Mouse (Mus musculus) CH12.LX (cell line): ENCODE data around the gene Dnajc30. TPM values are rescaled to one million over a fixed set of nuclear protein-coding genes. Genes with fewer than 3 reads are reported as not detected.

Experiments used
- DNase-seq: peaks from one replicate; pipeline ENCODE4 v3.0.0-alpha.2; 2013; ENCODE audit errors: extremely low read depth
- H3K27ac ChIP-seq: 2 replicates; pipeline ENCODE4 v1.5.1; 2012; ENCODE audit warnings: low read depth, mild to moderate bottlenecking, control low read depth, moderate library complexity; ENCODE audit not compliant: insufficient read depth
- H3K27me3 ChIP-seq: replicated peaks from 2 replicates; pipeline ENCODE3; 2012; ENCODE audit warnings: inconsistent platforms
- H3K36me3 ChIP-seq, 2 experiments: replicated peaks in 1 of 2; 2 replicates each; pipeline versions ENCODE3 to v1.6.1; 2012; ENCODE audit warnings: inconsistent platforms in 1 of 2, low read length in 1 of 2, mild to moderate bottlenecking in 1 of 2, mixed read lengths in 1 of 2, moderate library complexity in 1 of 2; ENCODE audit not compliant: control insufficient read depth in 1 of 2, insufficient read depth in 1 of 2
- H3K4me1 ChIP-seq, 2 experiments: 2 replicates each; pipeline ENCODE4 v1.6.1; 2012; ENCODE audit warnings: inconsistent platforms in 1 of 2, moderate library complexity in 1 of 2; ENCODE audit not compliant: insufficient read depth in 2 of 2, control insufficient read depth in 1 of 2
- H3K4me2 ChIP-seq: 2 replicates; pipeline ENCODE4 v1.6.1; 2012; ENCODE audit warnings: low read depth, mild to moderate bottlenecking, control low read depth; ENCODE audit not compliant: poor library complexity, insufficient read depth, severe bottlenecking
- H3K4me3 ChIP-seq, 3 experiments: fragments of 150-350 bp in 1 of 3; sonication (generic) in 1 of 3; replicated peaks in 1 of 3; 2 replicates each; pipeline versions ENCODE3 to v1.5.1; 2011 to 2012; ENCODE audit warnings: low read depth in 2 of 3, low read length in 2 of 3, mild to moderate bottlenecking in 2 of 3, moderate library complexity in 2 of 3, control low read depth in 1 of 3, improper control_type of control experiment in 1 of 3, inconsistent platforms in 1 of 3, mixed read lengths in 1 of 3; ENCODE audit not compliant: poor library complexity in 1 of 3
- H3K79me2 ChIP-seq: replicated peaks from 2 replicates; pipeline ENCODE4 v1.6.1; 2012; ENCODE audit warnings: mild to moderate bottlenecking, moderate library complexity; ENCODE audit not compliant: control insufficient read depth, poor library complexity, insufficient read depth, severe bottlenecking; ENCODE audit errors: extremely low read depth
- H3K9ac ChIP-seq: 2 replicates; pipeline ENCODE4 v1.6.1; 2012; ENCODE audit warnings: low read depth, mild to moderate bottlenecking, control low read depth, moderate library complexity; ENCODE audit not compliant: insufficient read depth
- H3K9me3 ChIP-seq: replicated peaks from 2 replicates; pipeline ENCODE3; 2012; ENCODE audit warnings: low read length, inconsistent platforms, mixed read lengths
- BHLHE40 ChIP-seq: IDR thresholded peaks from 2 replicates; pipeline ENCODE4 v1.6.1; 2011; ENCODE audit warnings: mild to moderate bottlenecking, low read depth, low read length, improper control_type of control experiment
- CHD2 ChIP-seq: IDR thresholded peaks from 2 replicates; pipeline ENCODE4 v1.6.1; 2011; ENCODE audit warnings: low read length, improper control_type of control experiment
- CTCF ChIP-seq, 2 experiments: IDR thresholded peaks in 1 of 2; conservative IDR thresholded peaks in 1 of 2; 2 replicates each; pipeline ENCODE4 v1.5.1; 2011 to 2012; ENCODE audit warnings: low read depth in 2 of 2, low read length in 2 of 2, improper control_type of control experiment in 1 of 2, inconsistent platforms in 1 of 2, mild to moderate bottlenecking in 1 of 2, moderate library complexity in 1 of 2
- E2F4 ChIP-seq: IDR thresholded peaks from 2 replicates; pipeline ENCODE4 v1.6.1; 2011; ENCODE audit warnings: low read depth, low read length, improper control_type of control experiment; ENCODE audit not compliant: insufficient replicate concordance
- ELF1 ChIP-seq: IDR thresholded peaks from 2 replicates; pipeline ENCODE4 v1.6.1; 2014; ENCODE audit warnings: low read depth, mild to moderate bottlenecking, inconsistent platforms, low read length, improper control_type of control experiment
- EP300 ChIP-seq: IDR thresholded peaks from 2 replicates; pipeline ENCODE4 v1.6.1; 2011; ENCODE audit warnings: low read length, improper control_type of control experiment
- ETS1 ChIP-seq: conservative IDR thresholded peaks from 2 replicates; pipeline ENCODE4 v1.6.1; 2012; ENCODE audit warnings: low read depth, mild to moderate bottlenecking, inconsistent platforms, low read length, improper control_type of control experiment, moderate library complexity
- GABPA ChIP-seq: IDR thresholded peaks from 2 replicates; pipeline ENCODE4 v1.6.1; 2012; ENCODE audit warnings: low read depth, low read length, improper control_type of control experiment, inconsistent platforms; ENCODE audit not compliant: insufficient replicate concordance
- IRF4 ChIP-seq: IDR thresholded peaks from 2 replicates; pipeline ENCODE4 v1.6.1; 2014; ENCODE audit warnings: low read depth, mild to moderate bottlenecking, inconsistent platforms, low read length, improper control_type of control experiment
- JUN ChIP-seq: IDR thresholded peaks from 2 replicates; pipeline ENCODE4 v1.6.1; 2011; ENCODE audit warnings: low read depth, mild to moderate bottlenecking, low read length, improper control_type of control experiment, moderate library complexity; ENCODE audit not compliant: insufficient read depth
- MAZ ChIP-seq: IDR thresholded peaks from 2 replicates; pipeline ENCODE4 v1.6.1; 2012; ENCODE audit warnings: low read depth, mild to moderate bottlenecking, inconsistent platforms, low read length, improper control_type of control experiment, moderate library complexity
- MEF2A ChIP-seq: IDR thresholded peaks from 2 replicates; pipeline ENCODE4 v1.6.1; 2014; ENCODE audit warnings: low read depth, mild to moderate bottlenecking, inconsistent platforms, low read length, improper control_type of control experiment, borderline replicate concordance
- MYC ChIP-seq: IDR thresholded peaks from 2 replicates; pipeline ENCODE4 v1.6.1; 2011; ENCODE audit warnings: low read depth, mild to moderate bottlenecking, improper control_type of control experiment, low read length
- NRF1 ChIP-seq: IDR thresholded peaks from 2 replicates; pipeline ENCODE4 v1.6.1; 2014; ENCODE audit warnings: low read depth, mild to moderate bottlenecking, inconsistent platforms, low read length, improper control_type of control experiment, moderate library complexity
- PAX5 ChIP-seq: IDR thresholded peaks from 2 replicates; pipeline ENCODE4 v1.6.1; 2012; ENCODE audit warnings: low read length, inconsistent platforms, mixed read lengths
- POLR2A ChIP-seq: IDR thresholded peaks from 2 replicates; pipeline ENCODE4 v1.6.1; 2011; ENCODE audit warnings: low read depth, mild to moderate bottlenecking, improper control_type of control experiment, low read length
- POLR2AphosphoS2 ChIP-seq: IDR thresholded peaks from 2 replicates; pipeline ENCODE4 v1.6.1; 2011; ENCODE audit warnings: low read depth, low read length, improper control_type of control experiment
- RAD21 ChIP-seq: IDR thresholded peaks from 2 replicates; pipeline ENCODE4 v1.6.1; 2011; ENCODE audit warnings: low read depth, mild to moderate bottlenecking, low read length, improper control_type of control experiment, moderate library complexity
- RCOR1 ChIP-seq: conservative IDR thresholded peaks from 2 replicates; pipeline ENCODE4 v1.6.1; 2012; ENCODE audit warnings: low read depth, mild to moderate bottlenecking, inconsistent platforms, low read length, improper control_type of control experiment
- SMC3 ChIP-seq: IDR thresholded peaks from 2 replicates; pipeline ENCODE4 v1.6.1; 2011; ENCODE audit warnings: low read depth, low read length, improper control_type of control experiment
- TCF12 ChIP-seq: IDR thresholded peaks from 2 replicates; pipeline ENCODE4 v1.6.1; 2014; ENCODE audit warnings: low read depth, mild to moderate bottlenecking, inconsistent platforms, low read length, improper control_type of control experiment
- UBTF ChIP-seq: IDR thresholded peaks from 2 replicates; pipeline ENCODE4 v1.6.1; 2012; ENCODE audit warnings: low read depth, mild to moderate bottlenecking, inconsistent platforms, low read length, improper control_type of control experiment, moderate library complexity
- USF1 ChIP-seq: IDR thresholded peaks from 2 replicates; pipeline ENCODE4 v1.6.1; 2014; ENCODE audit warnings: low read depth, mild to moderate bottlenecking, inconsistent platforms, low read length, improper control_type of control experiment
- USF2 ChIP-seq: conservative IDR thresholded peaks from 2 replicates; pipeline ENCODE4 v1.6.1; 2011; ENCODE audit warnings: low read depth, low read length, improper control_type of control experiment
- ZC3H11A ChIP-seq: IDR thresholded peaks from 2 replicates; pipeline ENCODE4 v1.6.1; 2012; ENCODE audit warnings: low read depth, mild to moderate bottlenecking, inconsistent platforms, low read length, improper control_type of control experiment
- ZKSCAN1 ChIP-seq: IDR thresholded peaks from 2 replicates; pipeline ENCODE4 v1.6.1; 2012; ENCODE audit warnings: low read depth, inconsistent platforms, low read length, improper control_type of control experiment, borderline replicate concordance
- ZMIZ1 ChIP-seq: IDR thresholded peaks from 2 replicates; pipeline ENCODE4 v1.6.1; 2012; ENCODE audit warnings: low read depth, mild to moderate bottlenecking, inconsistent platforms, low read length, improper control_type of control experiment
- ZNF384 ChIP-seq: IDR thresholded peaks from 2 replicates; pipeline ENCODE4 v1.6.1; 2012; ENCODE audit warnings: low read depth, low read length, improper control_type of control experiment, inconsistent platforms
- dilution Hi-C: fragments of 300-500 bp; cut with MboI; formaldehyde crosslinking; loops from 2 replicates; pipeline ENCODE4 v1.14.3; 2020; ENCODE audit warnings: low sequenced_read_pairs; ENCODE audit not compliant: extremely low pct_unique_long_range_greater_than_20kb, extremely low pct_ligation_motif_present
- in situ Hi-C: fragments of 300-500 bp; cut with MboI; formaldehyde crosslinking; loops from 3 replicates; pipeline ENCODE4 v1.14.3; 2019; ENCODE audit warnings: low sequenced_read_pairs, low pct_ligation_motif_present, low pct_unique_long_range_greater_than_20kb, mixed read lengths
- polyA plus RNA-seq: library from polyadenylated mRNA; unstranded; fragments of >175 nt; gene quantifications from 2 replicates; pipeline ENCODE4 v1.2.1, GENCODE M21; 2012; ENCODE audit warnings: low read depth; ENCODE audit not compliant: insufficient read length
- total RNA-seq, 2 experiments: library from RNA; depleted of rRNA; stranded (reverse); fragments of 300-350 nt in 1 of 2; fragments of >200 nt in 1 of 2; gene quantifications; 2 replicates each; pipeline ENCODE4 v1.2.3; 2012 to 2014

Dnajc30 gene
- total and polyA plus RNA-seq, 3 experiments = 4.9 to 9.6 (median 7.2) TPM

GRCm38 (mm10) chr5:135037946-135038345 lies 26.1 kb upstream of the Dnajc30 start:
- Histone ChIP-seq H3K4me1 (0 out of 4 replicates have a peak, but pooled peaks cover 0 to 2% of the 10 kb centered on the region in 2 experiments), H3K4me2 (no peak overlapping the region), H3K27ac (no peak overlapping the region), H3K27me3 (no peaks in the 10 kb centered on the region), H3K4me3 (no peak overlapping the region), H3K79me2 (no peaks in the 10 kb centered on the region)
- TF ChIP-seq NRF1 (no peak), CTCF (conservative IDR thresholded peaks at IDR 0.05 in 1 of 2, IDR thresholded peaks at IDR 0.05 in 1 of 2; ENCODE audit: low read depth in 2 of 2, low read length in 2 of 2) (no peak), ZNF384 (no peak), POLR2AphosphoS2 (no peak), E2F4 (no peak), PAX5 (no peak), CHD2 (no peak), ETS1 (no peak), ZC3H11A (no peak), USF1 (no peak), UBTF (no peak), MAZ (no peak)
- TF ChIP-seq, all 38 proteins: peak for 0
- Histone ChIP-seq H3K9me3 (peaks cover 7% of the 10 kb centered on the region), H3K9ac (no peak overlapping the region), H3K36me3 (peaks cover 0 to 49% of the 10 kb centered on the region in 2 experiments)
- in situ Hi-C loops = no loop called here
- dilution Hi-C loops = no loop called here
- DNase-seq = no peak

- no peak for DNase-seq
- no peaks in the 10 kb centered on the region for H3K27me3 ChIP-seq
- no peaks in the 10 kb centered on the region for H3K79me2 ChIP-seq
- no peak for TF ChIP-seq ZMIZ1
- TF ChIP-seq PAX5 = no peak
- TF ChIP-seq BHLHE40 = no peak
- no peak for TF ChIP-seq POLR2A
- no peak for TF ChIP-seq GABPA
- no peak for TF ChIP-seq RCOR1
- no peak for TF ChIP-seq RAD21
- no peak for TF ChIP-seq POLR2AphosphoS2
- no peak for TF ChIP-seq JUN
- TF ChIP-seq SMC3 = no peak
- no peak for TF ChIP-seq IRF4
- TF ChIP-seq EP300 = no peak
- TF ChIP-seq MEF2A = no peak
- no peak for TF ChIP-seq MYC
- no peak for TF ChIP-seq ELF1
- no peak for TF ChIP-seq USF2
- TF ChIP-seq ZKSCAN1 = no peak
- no peak for TF ChIP-seq NRF1
- TF ChIP-seq USF1 = no peak
- TF ChIP-seq TCF12 = no peak
- peaks cover 3% of the 10 kb centered on the region for H3K9me3 ChIP-seq
- in situ Hi-C loops = no loop called here
- no peak overlapping the region for H3K4me2 ChIP-seq
- H3K27ac ChIP-seq = no peak overlapping the region
- no peak overlapping the region for H3K9ac ChIP-seq
- no peak overlapping the region for H3K4me3 ChIP-seq
- 0 out of 4 replicates have a peak, but pooled peaks cover 0 to 2% of the 10 kb centered on the region in 2 experiments for H3K4me1 ChIP-seq
- dilution Hi-C loops = no loop called here
- H3K36me3 ChIP-seq = peaks cover 0 to 48% of the 10 kb centered on the region in 2 experiments
Measured at GRCm38 (mm10) chr5:135039541-135039940, 24.5 kb upstream of the Dnajc30 start.
